Mouse (Mus musculus) stomach, embryonic 14.5 days (tissue): ENCODE measurements around the gene Kat8. TPM values are rescaled to one million over a fixed set of nuclear protein-coding genes. Genes with fewer than 3 reads are reported as not detected.

Experiments used
- ATAC-seq: fragments of 200-750 bp; cut with Nextera tagmentation; 2 replicates; pipeline ENCODE4 v1.8.0; 2017; ENCODE audit warnings: low read depth, moderate TSS enrichment; ENCODE audit not compliant: insufficient number of reproducible peaks, insufficient read depth, low FRiP score
- H3K27ac ChIP-seq: fragments of 300-500 bp; sonication (generic); 2 replicates; pipeline ENCODE4 v1.5.1; 2014; ENCODE audit warnings: mild to moderate bottlenecking, low read length, moderate library complexity, mixed read lengths
- H3K27me3 ChIP-seq: fragments of 300-500 bp; sonication (generic); 2 replicates; pipeline ENCODE4 v1.6.1; 2014; ENCODE audit warnings: low read length, control low read depth, mixed read lengths; ENCODE audit not compliant: control insufficient read depth, insufficient read depth
- H3K36me3 ChIP-seq: fragments of 300-500 bp; sonication (generic); 2 replicates; pipeline ENCODE4 v1.6.1; 2014; ENCODE audit warnings: mild to moderate bottlenecking, control low read depth, low read length, moderate library complexity, mixed read lengths; ENCODE audit not compliant: control insufficient read depth, insufficient read depth
- H3K4me1 ChIP-seq: fragments of 300-500 bp; sonication (generic); 2 replicates; pipeline ENCODE4 v1.6.1; 2014; ENCODE audit warnings: low read length, control low read depth, mixed read lengths; ENCODE audit not compliant: control insufficient read depth, insufficient read depth
- H3K4me2 ChIP-seq: fragments of 300-500 bp; sonication (generic); replicated peaks from 2 replicates; pipeline ENCODE4 v1.6.1; 2014; ENCODE audit warnings: low read depth, low read length, control low read depth
- H3K4me3 ChIP-seq: fragments of 300-500 bp; sonication (generic); 2 replicates; pipeline ENCODE4 v1.5.1; 2014; ENCODE audit warnings: low read depth, low read length, control low read depth
- H3K9ac ChIP-seq: fragments of 300-500 bp; sonication (generic); replicated peaks from 2 replicates; pipeline ENCODE4 v1.6.1; 2014; ENCODE audit warnings: low read depth, mild to moderate bottlenecking, control low read depth, low read length, moderate library complexity, mixed read lengths
- H3K9me3 ChIP-seq: fragments of 300-500 bp; sonication (generic); 2 replicates; pipeline ENCODE4 v1.6.1; 2016; ENCODE audit warnings: low read depth, low read length, control low read depth; ENCODE audit not compliant: control insufficient read depth
- WGBS: fragments of 180-500 bp; shearing (Covaris S2); extraction: QIAGEN DNeasy Blood & Tissue Kit; methylation state at CpG from one replicate; pipeline ENCODE4 v1.1.7; 2014; 5-methylcytosine and 5-hydroxymethylcytosine counted together
- polyA plus RNA-seq: library from polyadenylated mRNA; unstranded; fragments of >200 nt; fragmentation: Nextera tagmentation; extraction: Ambion mirVana; gene quantifications from 2 replicates; pipeline ENCODE4 v1.2.1, GENCODE M21; 2014

Gene Kat8
- polyA plus RNA-seq, 1 experiment from 2014 or later, result 43.0 TPM

- Histone ChIP-seq H3K36me3 (no peaks in the 10 kb centered on the region; the same call in 1 of the 2 replicates), H3K27me3 (no peaks in the 10 kb centered on the region), H3K4me3 (no peak overlapping the region), H3K27ac (peak overlapping the region; percentile 35; the same call in 1 of the 2 replicates), H3K4me1 (peaks cover 6% of the 10 kb centered on the region; the same call in 1 of the 2 replicates), H3K9ac (no peak overlapping the region), H3K9me3 (no peaks in the 10 kb centered on the region), H3K4me2 (no peak overlapping the region)
- WGBS, result 31% methylated on average over 7 of the region's 7 CpGs
- no peak for ATAC-seq
Measured at GRCm38 (mm10) chr7:127899997-127900396, 12.3 kb upstream of the Kat8 start.

- H3K4me1 ChIP-seq, result peaks cover 8% of the 10 kb centered on the region; the same call in 1 of the 2 replicates
- ATAC-seq, result no peak
- no peak overlapping the region for H3K4me3 ChIP-seq
- peaks cover 17% of the 10 kb centered on the region for H3K36me3 ChIP-seq
- WGBS, result 83% methylated on average over 2 of the region's 2 CpGs
- no peak overlapping the region for H3K9ac ChIP-seq
- no peak overlapping the region for H3K4me2 ChIP-seq
- H3K27me3 ChIP-seq, result no peaks in the 10 kb centered on the region
- H3K9me3 ChIP-seq, result no peaks in the 10 kb centered on the region
- no peak overlapping the region for H3K27ac ChIP-seq
Measured at GRCm38 (mm10) chr7:127901772-127902171, 10.5 kb upstream of the Kat8 start.

GRCm38 (mm10) chr7:127903971-127904796 lies 8.1 kb upstream of the Kat8 start, which contains the start of gene Bckdk:
Gene Bckdk (plus strand): TSS chr7:127904082.
- Histone ChIP-seq H3K36me3 (peaks cover 40% of the 10 kb centered on the region), H3K4me3 (peak within 1 kb of the TSS; percentile 82), H3K9me3 (no peaks in the 10 kb centered on the region), H3K9ac (peak within 1 kb of the TSS; percentile 93), H3K4me2 (peak within 1 kb of the TSS; percentile 90), H3K27me3 (no peaks in the 10 kb centered on the region), H3K4me1 (peaks cover 8% of the 10 kb centered on the region; the same call in 1 of the 2 replicates), H3K27ac (peak within 1 kb of the TSS; percentile 91)
- WGBS, result 6% methylated on average over 38 of the region's 38 CpGs
- ATAC-seq, result peak; percentile 87

- Histone ChIP-seq H3K27ac (no peak overlapping the region), H3K4me2 (no peak overlapping the region), H3K9me3 (no peaks in the 10 kb centered on the region), H3K9ac (no peak overlapping the region), H3K4me3 (no peak overlapping the region), H3K36me3 (peaks cover 44% of the 10 kb centered on the region), H3K27me3 (no peaks in the 10 kb centered on the region), H3K4me1 (peaks cover 9% of the 10 kb centered on the region; the same call in 1 of the 2 replicates)
- 96% methylated on average over 12 of the region's 12 CpGs for WGBS
- ATAC-seq, result no peak
Measured at GRCm38 (mm10) chr7:127907939-127908338, 4.4 kb upstream of the Kat8 start.

- no peak overlapping the region for H3K27ac ChIP-seq
- H3K4me2 ChIP-seq, result no peak overlapping the region
- H3K27me3 ChIP-seq, result no peaks in the 10 kb centered on the region
- peaks cover 12% of the 10 kb centered on the region; the same call in 1 of the 2 replicates for H3K4me1 ChIP-seq
- ATAC-seq, result no peak
- H3K4me3 ChIP-seq, result no peak overlapping the region
- no peak overlapping the region for H3K9ac ChIP-seq
- H3K9me3 ChIP-seq, result no peaks in the 10 kb centered on the region
- H3K36me3 ChIP-seq, result peaks cover 44% of the 10 kb centered on the region
- 84% methylated on average over 4 of the region's 4 CpGs for WGBS
Measured at GRCm38 (mm10) chr7:127908656-127909055, 3.7 kb upstream of the Kat8 start.

- peaks cover 23% of the 10 kb centered on the region for H3K36me3 ChIP-seq
Measured at GRCm38 (mm10) chr7:127912938-127913337, 622 bp downstream of the Kat8 start.

GRCm38 (mm10) chr7:127915293-127915692 lies 3.0 kb downstream of the Kat8 start:
- H3K27me3 ChIP-seq, result no peaks in the 10 kb centered on the region
- peaks cover 8% of the 10 kb centered on the region for H3K36me3 ChIP-seq
- no peak overlapping the region for H3K27ac ChIP-seq
- H3K9me3 ChIP-seq, result no peaks in the 10 kb centered on the region
- no peak overlapping the region for H3K4me3 ChIP-seq
- 87% methylated on average over 12 of the region's 12 CpGs for WGBS
- no peak for ATAC-seq
- no peak overlapping the region for H3K4me2 ChIP-seq
- H3K4me1 ChIP-seq, result peaks cover 4% of the 10 kb centered on the region; the same call in 1 of the 2 replicates
- no peak overlapping the region for H3K9ac ChIP-seq

More at GRCm38 (mm10) chr7:127912938-127913337, 622 bp downstream of the Kat8 start:
- peaks cover 4% of the 10 kb centered on the region; the same call in 1 of the 2 replicates for H3K4me1 ChIP-seq
- peak overlapping the region; percentile 58 for H3K9ac ChIP-seq
- no peaks in the 10 kb centered on the region for H3K9me3 ChIP-seq
- H3K27ac ChIP-seq, result peak overlapping the region; percentile 82; the same call in 1 of the 2 replicates
- H3K27me3 ChIP-seq, result no peaks in the 10 kb centered on the region
- peak overlapping the region; percentile 51 for H3K4me2 ChIP-seq
- WGBS, result 15% methylated on average over 4 of the region's 4 CpGs
- ATAC-seq, result no peak
- H3K4me3 ChIP-seq, result peak overlapping the region; percentile 92

- H3K4me2 ChIP-seq, result no peak overlapping the region
- H3K4me3 ChIP-seq, result no peak overlapping the region
- H3K27ac ChIP-seq, result no peak overlapping the region
- H3K36me3 ChIP-seq, result peaks cover 10% of the 10 kb centered on the region
- 54% methylated on average over 3 of the region's 3 CpGs for WGBS
- H3K27me3 ChIP-seq, result no peaks in the 10 kb centered on the region
- no peaks in the 10 kb centered on the region for H3K9me3 ChIP-seq
- ATAC-seq, result no peak
- no peak overlapping the region for H3K9ac ChIP-seq
- H3K4me1 ChIP-seq, result peaks cover under 1% of the 10 kb centered on the region; the same call in 1 of the 2 replicates
Measured at GRCm38 (mm10) chr7:127918203-127918602, 5.9 kb downstream of the Kat8 start.
